Mouse (Mus musculus) heart, postnatal 0 days (tissue): ENCODE data around the gene Vgll4. TPM values are rescaled to one million over a fixed set of nuclear protein-coding genes. Genes with fewer than 3 reads are reported as not detected.

ENCODE experiments used
- ATAC-seq: fragments of 200-750 bp; cut with Nextera tagmentation; 2 replicates; pipeline ENCODE4 v1.8.0; 2017; ENCODE audit warnings: low read depth, moderate number of reproducible peaks, moderate library complexity; ENCODE audit not compliant: insufficient read depth
- DNase-seq: peaks from one replicate; pipeline ENCODE4 v3.0.0-alpha.2; 2016; ENCODE audit warnings: low spot score
- H3K27ac ChIP-seq: fragments of 300-500 bp; sonication (generic); 2 replicates; pipeline ENCODE4 v1.5.1; 2014; ENCODE audit warnings: low read depth, mild to moderate bottlenecking
- H3K27me3 ChIP-seq: fragments of 300-500 bp; sonication (generic); 2 replicates; pipeline ENCODE4 v1.6.1; 2014; ENCODE audit warnings: low read length, mixed read lengths; ENCODE audit not compliant: control insufficient read depth, insufficient read depth
- H3K36me3 ChIP-seq: fragments of 300-500 bp; sonication (generic); replicated peaks from 2 replicates; pipeline ENCODE4 v1.6.1; 2014; ENCODE audit warnings: low read length, mixed read lengths; ENCODE audit not compliant: control insufficient read depth, insufficient read depth
- H3K4me1 ChIP-seq: fragments of 300-500 bp; sonication (generic); 2 replicates; pipeline ENCODE4 v1.6.1; 2014; ENCODE audit warnings: antibody characterized with exemption; ENCODE audit not compliant: control insufficient read depth, insufficient read depth
- H3K4me2 ChIP-seq: fragments of 300-500 bp; sonication (generic); 2 replicates; pipeline ENCODE4 v1.6.1; 2014; ENCODE audit warnings: low read depth, mild to moderate bottlenecking, low read length, moderate library complexity
- H3K4me3 ChIP-seq: fragments of 300-500 bp; sonication (generic); 2 replicates; pipeline ENCODE4 v1.5.1; 2014; ENCODE audit warnings: low read depth, low read length
- H3K9ac ChIP-seq: fragments of 300-500 bp; sonication (generic); replicated peaks from 2 replicates; pipeline ENCODE4 v1.6.1; 2014; ENCODE audit warnings: low read depth, low read length, mixed read lengths
- H3K9me3 ChIP-seq: fragments of 300-500 bp; sonication (generic); replicated peaks from 2 replicates; pipeline ENCODE4 v1.6.1; 2016; ENCODE audit warnings: low read length; ENCODE audit not compliant: control insufficient read depth
- CTCF ChIP-seq: IDR thresholded peaks from 2 replicates; pipeline ENCODE4 v1.5.1; 2016; ENCODE audit warnings: antibody characterized with exemption, control low read depth, low read depth
- EP300 ChIP-seq: IDR thresholded peaks from 2 replicates; pipeline ENCODE4 v1.6.1; 2016; ENCODE audit warnings: antibody characterized with exemption, low read depth
- WGBS: fragments of 180-500 bp; shearing (Covaris S2); extraction: QIAGEN DNeasy Blood & Tissue Kit; methylation state at CpG from one replicate; pipeline ENCODE4 v1.1.7; 2014; 5-methylcytosine and 5-hydroxymethylcytosine counted together
- polyA plus RNA-seq: library from polyadenylated mRNA; unstranded; fragments of >200 nt; fragmentation: Nextera tagmentation; extraction: Ambion mirVana; gene quantifications from 2 replicates; pipeline ENCODE4 v1.2.1, GENCODE M21; 2015
- total RNA-seq: library from RNA; depleted of rRNA; stranded (reverse); fragments of >200 nt; gene quantifications from 2 replicates; pipeline ENCODE4 v1.2.3, GENCODE M21; 2014; ENCODE audit warnings: low replicate concordance

Gene Vgll4
- total and polyA plus RNA-seq, 2 experiments from 2014 or later: 38.8 to 52.2 TPM

DNA sequence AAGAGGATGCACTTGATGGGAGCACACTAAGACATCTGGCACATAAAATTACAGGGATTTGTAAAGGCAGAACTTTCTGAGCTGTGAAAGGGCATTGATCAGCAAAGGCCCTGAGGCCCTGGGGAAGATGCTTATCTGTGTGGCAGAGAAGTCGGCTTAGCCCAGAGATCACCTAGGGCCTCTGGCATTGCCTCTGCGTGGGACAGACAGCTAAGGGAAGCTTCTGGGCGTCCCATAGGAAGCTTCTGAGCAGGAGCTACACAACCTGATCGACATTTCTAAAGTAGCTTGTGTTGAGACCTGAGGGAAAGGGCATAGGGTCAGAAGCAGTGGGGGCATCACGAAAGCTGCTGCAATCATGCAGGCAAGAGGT, 32.9 kb downstream of the Vgll4 start:
- no peak overlapping the region for H3K4me3 ChIP-seq
- 74% methylated on average over 5 of the region's 5 CpGs for WGBS
- ATAC-seq: no peak
- no peaks in the 10 kb centered on the region for H3K4me1 ChIP-seq
- H3K27ac ChIP-seq: no peak overlapping the region
- TF ChIP-seq CTCF (no peak), EP300 (no peak)
- H3K36me3 ChIP-seq: no peaks in the 10 kb centered on the region
- H3K4me2 ChIP-seq: no peak overlapping the region
- no peaks in the 10 kb centered on the region for H3K27me3 ChIP-seq
- no peak overlapping the region for H3K9ac ChIP-seq
- H3K9me3 ChIP-seq: no peaks in the 10 kb centered on the region
- no peak for DNase-seq

- Histone ChIP-seq H3K9me3 (no peaks in the 10 kb centered on the region), H3K4me3 (no peak overlapping the region), H3K4me2 (no peak overlapping the region), H3K27me3 (no peaks in the 10 kb centered on the region), H3K9ac (no peak overlapping the region), H3K36me3 (no peaks in the 10 kb centered on the region), H3K27ac (no peak overlapping the region), H3K4me1 (no peaks in the 10 kb centered on the region)
- ATAC-seq (no peak), DNase-seq (no peak)
- TF ChIP-seq EP300 (no peak), CTCF (no peak)
- 76% methylated on average over 19 of the region's 19 CpGs for WGBS
These were observed 33.4 kb downstream of the Vgll4 start for GRCm38 (mm10) chr6:114936297-114936940.

- Histone ChIP-seq H3K27ac (no peak overlapping the region), H3K27me3 (no peaks in the 10 kb centered on the region), H3K4me2 (no peak overlapping the region), H3K36me3 (no peaks in the 10 kb centered on the region), H3K4me1 (peaks cover 8% of the 10 kb centered on the region; the same call in 1 of the 2 replicates), H3K4me3 (no peak overlapping the region), H3K9me3 (no peaks in the 10 kb centered on the region), H3K9ac (no peak overlapping the region)
- ATAC-seq: no peak
- WGBS: 82% methylated on average over 3 of the region's 3 CpGs
- DNase-seq: no peak
- TF ChIP-seq EP300: no peak
- TF ChIP-seq CTCF: no peak
These were observed 34.4 kb downstream of the Vgll4 start for GRCm38 (mm10) chr6:114935362-114935761.

GRCm38 (mm10) chr6:114934045-114934444, 35.7 kb downstream of the Vgll4 start:
- H3K36me3 ChIP-seq: no peaks in the 10 kb centered on the region
- ATAC-seq (no peak), DNase-seq (no peak)
- H3K4me2 ChIP-seq: no peak overlapping the region
- no peak overlapping the region for H3K27ac ChIP-seq
- TF ChIP-seq CTCF (no peak), EP300 (no peak)
- H3K4me3 ChIP-seq: no peak overlapping the region
- no peaks in the 10 kb centered on the region for H3K27me3 ChIP-seq
- WGBS: 67% methylated on average over 11 of the region's 11 CpGs
- no peaks in the 10 kb centered on the region for H3K9me3 ChIP-seq
- H3K9ac ChIP-seq: no peak overlapping the region
- H3K4me1 ChIP-seq: peaks cover 8% of the 10 kb centered on the region; the same call in 1 of the 2 replicates

DNA sequence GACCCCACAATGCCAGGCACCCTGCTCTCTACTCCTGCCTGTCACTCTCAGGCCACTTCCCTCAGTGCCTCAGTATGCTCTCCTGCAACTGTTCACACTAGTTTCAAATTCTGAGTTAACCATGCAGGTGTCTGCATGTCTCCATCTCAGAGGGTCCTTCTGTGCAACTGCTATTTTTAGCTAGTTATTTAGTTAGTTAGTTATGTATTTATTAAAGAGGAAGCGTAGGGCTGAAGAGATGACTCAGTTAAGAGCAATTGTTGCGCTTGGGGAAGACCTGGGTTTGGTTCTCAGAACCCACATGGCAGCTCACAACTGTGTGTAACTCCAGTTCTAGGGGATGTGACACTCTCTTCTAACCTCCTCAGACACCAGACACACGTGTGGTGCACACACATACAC, 36.8 kb downstream of the Vgll4 start:
- no peak for ATAC-seq
- Histone ChIP-seq H3K9me3 (no peaks in the 10 kb centered on the region), H3K4me2 (no peak overlapping the region), H3K27ac (no peak overlapping the region), H3K4me3 (no peak overlapping the region), H3K36me3 (no peaks in the 10 kb centered on the region), H3K9ac (no peak overlapping the region), H3K4me1 (peaks cover 8% of the 10 kb centered on the region; the same call in 1 of the 2 replicates), H3K27me3 (no peaks in the 10 kb centered on the region)
- TF ChIP-seq CTCF: no peak
- no peak for TF ChIP-seq EP300
- DNase-seq: no peak
- 77% methylated on average over 3 of the region's 3 CpGs for WGBS

GRCm38 (mm10) chr6:114932116-114932500, 37.7 kb downstream of the Vgll4 start:
- Histone ChIP-seq H3K9ac (no peak overlapping the region), H3K4me2 (no peak overlapping the region), H3K36me3 (no peaks in the 10 kb centered on the region), H3K4me3 (no peak overlapping the region), H3K27ac (no peak overlapping the region), H3K9me3 (peaks cover 3% of the 10 kb centered on the region; the same call in 1 of the 2 replicates), H3K4me1 (peaks cover 8% of the 10 kb centered on the region; the same call in 1 of the 2 replicates), H3K27me3 (no peaks in the 10 kb centered on the region)
- WGBS: 67% methylated on average over 5 of the region's 5 CpGs
- DNase-seq (no peak), ATAC-seq (no peak)
- TF ChIP-seq CTCF (no peak), EP300 (no peak)
